Comparison of ENCODE assay signal across 8 mouse cellular contexts in genomic region chr11:6568584-6569409, GRCm38 (mm10). TPM values are rescaled to one million over a fixed set of nuclear protein-coding genes. Genes with fewer than 3 reads are reported as not detected.
DNase-seq lines count a peak whose midpoint lies in the region; ATAC-seq and TF ChIP-seq lines count a peak whose summit lies in the region.

No protein-coding gene starts in this region.

- 0 out of 2 replicates have a peak overlapping the region, but pooled peaks have one; percentile 4 for H3K9ac ChIP-seq in kidney, embryonic 14.5 days (ENCODE audit: low read depth, low read length)
- no peak overlapping the region for H3K9ac ChIP-seq in embryonic facial prominence, embryonic 14.5 days (ENCODE audit: low read depth, low read length)
- H3K9ac ChIP-seq in hindbrain, embryonic 14.5 days = peak overlapping the region; percentile 36
- peak overlapping the region; percentile 58 for H3K9ac ChIP-seq in stomach, embryonic 16.5 days (ENCODE audit: low read length)

- WGBS in kidney, embryonic 14.5 days = 67% methylated on average over 11 of the region's 11 CpGs
- 58% methylated on average over 11 of the region's 11 CpGs for WGBS in embryonic facial prominence, embryonic 14.5 days
- WGBS in hindbrain, embryonic 14.5 days = 41% methylated on average over 11 of the region's 11 CpGs
- whole genome bisulfite sequencing in stomach, embryonic 16.5 days = 56% methylated on average over 11 of the region's 11 CpGs

- no peaks in the 10 kb centered on the region for H3K9me3 ChIP-seq in kidney, embryonic 14.5 days (ENCODE audit: control insufficient read depth, low read length)
- H3K9me3 ChIP-seq in G1E (replicated peaks) = no peaks in the 10 kb centered on the region
- H3K9me3 ChIP-seq in embryonic facial prominence, embryonic 14.5 days (ENCODE audit: control insufficient read depth, low read length) = no peaks in the 10 kb centered on the region
- H3K9me3 ChIP-seq in hindbrain, embryonic 14.5 days (ENCODE audit: control insufficient read depth, low read length) = no peaks in the 10 kb centered on the region
- H3K9me3 ChIP-seq in stomach, embryonic 16.5 days (replicated peaks; ENCODE audit: control insufficient read depth, low read length) = no peaks in the 10 kb centered on the region

- DNase-seq in kidney, adult 9 months = no peak
- DNase-seq in G1E (ENCODE audit: low spot score) = peak; percentile 22
- peak; percentile 21 for DNase-seq in embryonic facial prominence, embryonic 14.5 days (ENCODE audit: low spot score)
- peak; percentile 33 for DNase-seq in hindbrain, embryonic 14.5 days (ENCODE audit: low spot score)
- no peak for DNase-seq in urinary bladder, postnatal 10 days (ENCODE audit: low spot score)

- H3K27ac ChIP-seq in kidney, embryonic 14.5 days (ENCODE audit: low read depth, low read length) = no peak overlapping the region
- no peak overlapping the region for H3K27ac ChIP-seq in embryonic facial prominence, embryonic 14.5 days (replicated peaks; ENCODE audit: low read depth, low read length)
- peak overlapping the region; percentile 77 for H3K27ac ChIP-seq in hindbrain, embryonic 14.5 days
- H3K27ac ChIP-seq in stomach, embryonic 16.5 days (ENCODE audit: low read length) = peak overlapping the region; percentile 51; the same call in 1 of the 2 replicates

- no peaks in the 10 kb centered on the region for H3K27me3 ChIP-seq in kidney, embryonic 14.5 days (ENCODE audit: control insufficient read depth, insufficient read depth, low read length)
- H3K27me3 ChIP-seq in G1E (ENCODE audit: insufficient read depth, low read length) = no peaks in the 10 kb centered on the region
- no peaks in the 10 kb centered on the region for H3K27me3 ChIP-seq in embryonic facial prominence, embryonic 14.5 days (replicated peaks; ENCODE audit: control insufficient read depth, insufficient read depth, low read length)
- H3K27me3 ChIP-seq in hindbrain, embryonic 14.5 days (ENCODE audit: control insufficient read depth, insufficient read depth, low read length) = no peaks in the 10 kb centered on the region
- H3K27me3 ChIP-seq in stomach, embryonic 16.5 days (ENCODE audit: control insufficient read depth, insufficient read depth, low read length) = no peaks in the 10 kb centered on the region

- no peak overlapping the region for H3K4me3 ChIP-seq in kidney, embryonic 14.5 days (ENCODE audit: low read length)
- H3K4me3 ChIP-seq in G1E (ENCODE audit: low read depth, low read length) = no peak overlapping the region; the same call in 1 of the 2 replicates
- no peak overlapping the region for H3K4me3 ChIP-seq in embryonic facial prominence, embryonic 14.5 days (ENCODE audit: low read depth, low read length)
- H3K4me3 ChIP-seq in hindbrain, embryonic 14.5 days (replicated peaks; ENCODE audit: low read length) = no peak overlapping the region
- H3K4me3 ChIP-seq in stomach, embryonic 16.5 days (replicated peaks; ENCODE audit: low read length) = peak overlapping the region; percentile 12; the same call in 1 of the 2 replicates

- no peak for TF ChIP-seq CTCF in G1E (IDR thresholded peaks at IDR 0.05; ENCODE audit: low read depth, low read length)

- H3K4me1 ChIP-seq in kidney, embryonic 14.5 days (ENCODE audit: control insufficient read depth, insufficient read depth, low read length) = no peaks in the 10 kb centered on the region
- H3K4me1 ChIP-seq in G1E (ENCODE audit: insufficient read depth, low read depth, low read length) = peaks cover 36% of the 10 kb centered on the region
- 0 out of 2 replicates have a peak, but pooled peaks cover 4% of the 10 kb centered on the region for H3K4me1 ChIP-seq in embryonic facial prominence, embryonic 14.5 days (ENCODE audit: control insufficient read depth, insufficient read depth, low read length)
- H3K4me1 ChIP-seq in hindbrain, embryonic 14.5 days (replicated peaks; ENCODE audit: control insufficient read depth, insufficient read depth, low read length) = peaks cover 20% of the 10 kb centered on the region
- peaks cover 10% of the 10 kb centered on the region; the same call in 1 of the 2 replicates for H3K4me1 ChIP-seq in stomach, embryonic 16.5 days (ENCODE audit: control insufficient read depth, insufficient read depth, low read length)

- no peak overlapping the region for H3K4me2 ChIP-seq in kidney, embryonic 14.5 days (replicated peaks; ENCODE audit: low read depth, low read length)
- H3K4me2 ChIP-seq in embryonic facial prominence, embryonic 14.5 days (ENCODE audit: low read depth, low read length) = no peak overlapping the region
- peak overlapping the region; percentile 19; the same call in 1 of the 2 replicates for H3K4me2 ChIP-seq in hindbrain, embryonic 14.5 days (replicated peaks)
- H3K4me2 ChIP-seq in stomach, embryonic 16.5 days (ENCODE audit: low read depth, low read length) = 0 out of 2 replicates have a peak overlapping the region, but pooled peaks have one; percentile 11

- no peak for ATAC-seq in kidney, embryonic 14.5 days (ENCODE audit: low FRiP score, low TSS enrichment)
- ATAC-seq in G1E (ENCODE audit: extremely low read depth, insufficient number of reproducible peaks, low FRiP score, poor library complexity, severe bottlenecking) = no peak; the same call in 1 of the 2 replicates
- no peak; the same call in 1 of the 2 replicates for ATAC-seq in embryonic facial prominence, embryonic 14.5 days (ENCODE audit: low read depth)
- ATAC-seq in hindbrain, embryonic 14.5 days (ENCODE audit: low FRiP score) = 0 out of 2 replicates have a peak, but pooled peaks have one; percentile 59
- peak; percentile 45 for ATAC-seq in megakaryocyte-erythroid progenitor cell, adult 5-6 weeks (replicated peaks; ENCODE audit: low FRiP score, low TSS enrichment, poor library complexity, severe bottlenecking)
- ATAC-seq in stomach, embryonic 16.5 days (ENCODE audit: insufficient read depth, low FRiP score) = no peak

- peaks cover 28% of the 10 kb centered on the region for H3K36me3 ChIP-seq in kidney, embryonic 14.5 days (ENCODE audit: control insufficient read depth, insufficient read depth, low read length)
- H3K36me3 ChIP-seq in G1E (replicated peaks) = peaks cover 82% of the 10 kb centered on the region
- peaks cover 27% of the 10 kb centered on the region; the same call in 1 of the 2 replicates for H3K36me3 ChIP-seq in embryonic facial prominence, embryonic 14.5 days (ENCODE audit: control insufficient read depth, insufficient read depth, low read length)
- H3K36me3 ChIP-seq in hindbrain, embryonic 14.5 days (replicated peaks; ENCODE audit: control insufficient read depth, insufficient read depth) = peaks cover 20% of the 10 kb centered on the region; the same call in 1 of the 2 replicates
- H3K36me3 ChIP-seq in stomach, embryonic 16.5 days (ENCODE audit: control insufficient read depth, insufficient read depth, low read length) = peaks cover 3% of the 10 kb centered on the region; the same call in 1 of the 2 replicates

RNA-seq across cellular contexts. Expression of gene Ccm2, which starts 22.1 kb away (rescaled TPM):
- polyA plus RNA-seq in kidney, embryonic 14.5 days (2014; fragmentation: Nextera tagmentation; extraction: Ambion mirVana) = 86.4 and 94.4 TPM in 2 replicates
- total RNA-seq in G1E (2014; fragmentation: Nextera tagmentation) = 16.8 and 22.5 TPM in 2 replicates
- 32.1 and 43.5 TPM in 2 replicates for total RNA-seq in G1E (2017)
- 34.9 and 37.3 TPM in 2 replicates for polyA plus RNA-seq in G1E (2012)
- 93.5 and 93.7 TPM in 2 replicates for polyA plus RNA-seq in embryonic facial prominence, embryonic 14.5 days (2014; fragmentation: Nextera tagmentation; extraction: Ambion mirVana)
- polyA plus RNA-seq in hindbrain, embryonic 14.5 days (2014; fragmentation: Nextera tagmentation; extraction: Ambion mirVana) = 89.0 and 89.4 TPM in 2 replicates
- total RNA-seq in megakaryocyte-erythroid progenitor cell, adult 5-6 weeks (2014; fragmentation: Nextera tagmentation) = 45.8 and 55.6 TPM in 2 replicates
- total RNA-seq in megakaryocyte-erythroid progenitor cell, adult 5-6 weeks (2017) = 26.8 and 32.7 TPM in 2 replicates
- polyA plus RNA-seq in stomach, embryonic 16.5 days (2015; fragmentation: Nextera tagmentation; extraction: Ambion mirVana) = 64.9 and 66.5 TPM in 2 replicates

RNA-seq across cellular contexts. Expression of gene Nacad, which starts 37.1 kb away (rescaled TPM):
- 0.77 and 0.86 TPM in 2 replicates for polyA plus RNA-seq in kidney, embryonic 14.5 days (2014; fragmentation: Nextera tagmentation; extraction: Ambion mirVana)
- not detected in 2 replicates for total RNA-seq in G1E (2014; fragmentation: Nextera tagmentation)
- total RNA-seq in G1E (2017) = under 0.01 and 0.05 TPM in 2 replicates
- not detected in 2 replicates for polyA plus RNA-seq in G1E (2012)
- 7.0 and 8.5 TPM in 2 replicates for polyA plus RNA-seq in embryonic facial prominence, embryonic 14.5 days (2014; fragmentation: Nextera tagmentation; extraction: Ambion mirVana)
- 75.2 and 75.9 TPM in 2 replicates for polyA plus RNA-seq in hindbrain, embryonic 14.5 days (2014; fragmentation: Nextera tagmentation; extraction: Ambion mirVana)
- not detected in 2 replicates for total RNA-seq in megakaryocyte-erythroid progenitor cell, adult 5-6 weeks (2014; fragmentation: Nextera tagmentation)
- total RNA-seq in megakaryocyte-erythroid progenitor cell, adult 5-6 weeks (2017) = not detected in 2 replicates
- 7.2 and 9.4 TPM in 2 replicates for polyA plus RNA-seq in stomach, embryonic 16.5 days (2015; fragmentation: Nextera tagmentation; extraction: Ambion mirVana)

RNA-seq across cellular contexts. Expression of gene Myo1g, which starts 48.0 kb away (rescaled TPM):
- polyA plus RNA-seq in kidney, embryonic 14.5 days (2014; fragmentation: Nextera tagmentation; extraction: Ambion mirVana) = 0.57 and 0.60 TPM in 2 replicates
- total RNA-seq in G1E (2014; fragmentation: Nextera tagmentation) (48.5 and 56.5 TPM in 2 replicates), G1E (2017) (69.2 and 74.5 TPM in 2 replicates)
- polyA plus RNA-seq in G1E (2012) = 71.8 and 78.8 TPM in 2 replicates
- 2.1 and 2.4 TPM in 2 replicates for polyA plus RNA-seq in embryonic facial prominence, embryonic 14.5 days (2014; fragmentation: Nextera tagmentation; extraction: Ambion mirVana)
- 0.31 and 0.74 TPM in 2 replicates for polyA plus RNA-seq in hindbrain, embryonic 14.5 days (2014; fragmentation: Nextera tagmentation; extraction: Ambion mirVana)
- total RNA-seq in megakaryocyte-erythroid progenitor cell, adult 5-6 weeks (2014; fragmentation: Nextera tagmentation) = 7.3 and 16.1 TPM in 2 replicates
- 5.4 and 8.6 TPM in 2 replicates for total RNA-seq in megakaryocyte-erythroid progenitor cell, adult 5-6 weeks (2017)
- 3.5 and 3.9 TPM in 2 replicates for polyA plus RNA-seq in stomach, embryonic 16.5 days (2015; fragmentation: Nextera tagmentation; extraction: Ambion mirVana)

RNA-seq across cellular contexts. Expression of gene Tbrg4, which starts 57.1 kb away (rescaled TPM):
- polyA plus RNA-seq in kidney, embryonic 14.5 days (2014; fragmentation: Nextera tagmentation; extraction: Ambion mirVana) = 30.6 and 48.9 TPM in 2 replicates
- total RNA-seq in G1E (2014; fragmentation: Nextera tagmentation) = 71.1 and 72.1 TPM in 2 replicates
- 30.0 and 33.7 TPM in 2 replicates for total RNA-seq in G1E (2017)
- 211 and 218 TPM in 2 replicates for polyA plus RNA-seq in G1E (2012)
- polyA plus RNA-seq in embryonic facial prominence, embryonic 14.5 days (2014; fragmentation: Nextera tagmentation; extraction: Ambion mirVana) = 33.7 and 35.7 TPM in 2 replicates
- polyA plus RNA-seq in hindbrain, embryonic 14.5 days (2014; fragmentation: Nextera tagmentation; extraction: Ambion mirVana) = 25.7 and 26.5 TPM in 2 replicates
- 113 and 130 TPM in 2 replicates for total RNA-seq in megakaryocyte-erythroid progenitor cell, adult 5-6 weeks (2014; fragmentation: Nextera tagmentation)
- 27.5 and 51.5 TPM in 2 replicates for total RNA-seq in megakaryocyte-erythroid progenitor cell, adult 5-6 weeks (2017)
- 40.4 and 44.0 TPM in 2 replicates for polyA plus RNA-seq in stomach, embryonic 16.5 days (2015; fragmentation: Nextera tagmentation; extraction: Ambion mirVana)

Comparison
In these comparisons a context has a peak if more than half of its experiments do, and no peak if none do; other contexts are left out.
1. ATAC-seq: peak in hindbrain, embryonic 14.5 days (single experiment) and megakaryocyte-erythroid progenitor cell, adult 5-6 weeks (single experiment); none in kidney, embryonic 14.5 days (single experiment), G1E (single experiment), embryonic facial prominence, embryonic 14.5 days (single experiment) and stomach, embryonic 16.5 days (single experiment).
2. H3K27ac ChIP-seq: peak in hindbrain, embryonic 14.5 days (single experiment) and stomach, embryonic 16.5 days (single experiment); none in kidney, embryonic 14.5 days (single experiment) and embryonic facial prominence, embryonic 14.5 days (single experiment).
3. H3K4me2 ChIP-seq: peak in hindbrain, embryonic 14.5 days (single experiment) and stomach, embryonic 16.5 days (single experiment); none in kidney, embryonic 14.5 days (single experiment) and embryonic facial prominence, embryonic 14.5 days (single experiment).
4. DNase-seq: peak in G1E (single experiment), embryonic facial prominence, embryonic 14.5 days (single experiment) and hindbrain, embryonic 14.5 days (single experiment); none in kidney, adult 9 months (single experiment) and urinary bladder, postnatal 10 days (single experiment).
5. RNA of gene Myo1g, which starts 48.0 kb away (polyA plus RNA-seq): 71.8 to 78.8 TPM in G1E; 3.5 to 3.9 TPM in stomach, embryonic 16.5 days, 2.1 to 2.4 TPM in embryonic facial prominence, embryonic 14.5 days, 0.57 to 0.60 TPM in kidney, embryonic 14.5 days and 0.31 to 0.74 TPM in hindbrain, embryonic 14.5 days; every median in the first group is over 10 times any median in the second.